Mouse (Mus musculus): ENCODE results near the gene Mycbp.

The Mycbp gene

GRCm38 (mm10) chr4:123904333-123905125 lies at the start of gene Mycbp:
Gene Mycbp (plus strand): TSS chr4:123904832.
- DNase-seq = peak; percentile 99 to 100

- DNase-seq = no peak
These were observed 47.7 kb upstream of the Mycbp start for GRCm38 (mm10) chr4:123856888-123857287.

- no peak for DNase-seq
These were observed 46.5 kb upstream of the Mycbp start for GRCm38 (mm10) chr4:123858090-123858489.

- no peak for DNase-seq
These were observed 45.3 kb upstream of the Mycbp start, which contains the start of gene 4933427I04Rik for GRCm38 (mm10) chr4:123859379-123859778. Gene 4933427I04Rik (plus strand): TSS chr4:123859679.

GRCm38 (mm10) chr4:123859803-123860202 lies 44.8 kb upstream of the Mycbp start:
- DNase-seq = no peak

- no peak for DNase-seq
These were observed 44.0 kb upstream of the Mycbp start for GRCm38 (mm10) chr4:123860621-123861020.

- peak; percentile 67 to 83 for DNase-seq
These were observed 10.9 kb upstream of the Mycbp start for GRCm38 (mm10) chr4:123893726-123894125.

- no peak for DNase-seq
These were observed 10.3 kb upstream of the Mycbp start for GRCm38 (mm10) chr4:123894295-123894694.

- DNase-seq = peak in 1 of 2 experiments; percentile 54
These were observed 5.9 kb upstream of the Mycbp start for GRCm38 (mm10) chr4:123898696-123899095.

GRCm38 (mm10) chr4:123903432-123903831 lies 1.2 kb upstream of the Mycbp start:
- DNase-seq = no peak

- DNase-seq = no peak
These were observed 565 bp downstream of the Mycbp start for GRCm38 (mm10) chr4:123905126-123905668.

- DNase-seq = no peak
These were observed 6.9 kb downstream of the Mycbp start for GRCm38 (mm10) chr4:123911503-123911902.

- no peak for DNase-seq
These were observed 7.8 kb downstream of the Mycbp start for GRCm38 (mm10) chr4:123912431-123912830.

GRCm38 (mm10) chr4:123916748-123917547 lies 12.3 kb downstream of the Mycbp start, which contains the start of gene Rragc:
Gene Rragc (plus strand): TSS chr4:123917446.
- peak; percentile 100 for DNase-seq

GRCm38 (mm10) chr4:123917548-123918140 lies 13.0 kb downstream of the Mycbp start, which contains the start of gene 4930535I16Rik:
Gene 4930535I16Rik (minus strand): TSS chr4:123918022.
- DNase-seq = peak in 1 of 2 experiments; percentile 50

GRCm38 (mm10) chr4:123918851-123919250 lies 14.2 kb downstream of the Mycbp start:
- DNase-seq = no peak

GRCm38 (mm10) chr4:123921055-123921565 lies 16.5 kb downstream of the Mycbp start:
- DNase-seq = peak in 1 of 2 experiments; percentile 12

GRCm38 (mm10) chr4:123927961-123928360 lies 23.3 kb downstream of the Mycbp start:
- peak; percentile 30 to 39 for DNase-seq

GRCm38 (mm10) chr4:123929994-123930393 lies 25.4 kb downstream of the Mycbp start:
- no peak for DNase-seq

- DNase-seq = no peak
These were observed 29.7 kb downstream of the Mycbp start for GRCm38 (mm10) chr4:123934306-123934705.

GRCm38 (mm10) chr4:123936059-123936458 lies 31.4 kb downstream of the Mycbp start:
- DNase-seq = no peak

- DNase-seq = peak; percentile 47 to 79
These were observed 35.2 kb downstream of the Mycbp start for GRCm38 (mm10) chr4:123939838-123940237.

- peak in 1 of 2 experiments; percentile 9 for DNase-seq
These were observed 36.2 kb downstream of the Mycbp start for GRCm38 (mm10) chr4:123940878-123941277.

Measured in lung, postnatal 4 days (tissue).